Mouse (Mus musculus) monocyte, adult 5-6 weeks (primary cell): ENCODE results near the gene Fkbp8. TPM values are rescaled to one million over a fixed set of nuclear protein-coding genes. Genes with fewer than 3 reads are reported as not detected.
A peak's percentile ranks its signal among the peaks of the same experiment; 100 is the strongest.

Experiments used
- ATAC-seq: fragments of 153-309, 156-312 bp; replicated peaks from 2 replicates; pipeline ENCODE4 v1.8.0; 2017; ENCODE audit warnings: mild to moderate bottlenecking; ENCODE audit not compliant: low TSS enrichment, insufficient number of reproducible peaks, severe bottlenecking, poor library complexity, low FRiP score
- total RNA-seq: library from RNA; stranded (forward); fragments of 200-1000, 200-491, 200-594 nt; gene quantifications from 3 replicates; pipeline ENCODE4 v1.2.3, GENCODE M21; 2017

The Fkbp8 gene
- total RNA-seq, 1 experiment from 2014 or later = 174 TPM

- ATAC-seq = peak; percentile 12; the same call in 1 of the 2 replicates
These were observed 18.9 kb downstream of the Fkbp8 start for GRCm38 (mm10) chr8:70546412-70546811.

DNA sequence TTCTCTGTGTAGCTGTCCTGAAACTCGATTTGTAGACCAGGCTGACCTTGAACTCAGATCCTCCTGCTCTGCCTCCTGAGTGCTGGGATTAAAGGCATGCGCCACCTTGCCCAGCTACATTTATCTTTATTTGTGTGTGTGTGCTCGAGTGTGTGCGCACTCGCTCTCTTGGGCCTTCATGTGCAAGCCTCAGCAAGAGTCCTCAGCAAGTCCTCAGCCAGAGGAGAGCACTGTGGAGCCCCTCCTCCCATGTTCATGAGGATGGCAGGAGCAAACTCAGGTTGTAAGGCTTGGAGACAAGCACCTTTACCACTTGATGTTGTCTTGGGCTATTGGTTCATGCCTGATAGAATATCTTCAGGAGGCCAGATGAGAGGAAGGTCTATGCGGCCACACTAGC lies 20.2 kb downstream of the Fkbp8 start:
- no peak for ATAC-seq

DNA sequence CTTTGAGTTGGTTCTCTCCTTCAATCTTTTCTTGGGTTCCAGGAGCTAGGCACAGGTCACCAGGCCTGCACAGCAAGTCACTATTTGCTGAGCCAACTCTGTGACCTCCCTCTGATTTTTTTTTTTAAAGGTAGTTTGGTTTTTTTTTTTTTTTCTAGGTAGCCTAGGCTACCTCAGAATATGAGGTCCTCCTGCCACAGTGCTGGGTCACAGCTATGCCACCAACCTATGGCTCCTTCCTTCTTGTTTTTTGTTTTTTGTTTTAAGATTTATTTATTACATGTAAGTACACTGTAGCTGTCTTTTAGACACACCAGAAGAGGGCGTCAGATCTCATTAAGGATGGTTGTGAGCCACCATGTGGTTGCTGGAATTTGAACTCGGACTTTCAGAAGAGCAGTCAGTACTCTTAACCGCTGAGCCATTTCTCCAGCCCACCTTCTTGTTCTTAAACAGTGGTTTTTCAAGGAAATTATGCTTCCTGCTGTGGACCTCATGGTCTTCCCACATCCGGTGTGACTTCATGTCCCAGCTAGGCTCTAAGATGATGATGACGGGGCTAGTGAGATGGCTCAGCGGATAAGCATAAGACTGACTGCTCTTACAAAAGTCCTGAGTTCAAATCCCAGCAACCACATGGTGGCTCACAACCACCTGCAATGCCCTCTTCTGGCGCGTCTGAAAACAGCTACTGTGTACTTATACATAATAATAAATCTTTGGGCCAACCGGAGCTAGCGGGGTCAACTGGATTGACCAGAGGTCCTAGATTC lies 22.1 kb downstream of the Fkbp8 start:
- ATAC-seq = no peak

DNA sequence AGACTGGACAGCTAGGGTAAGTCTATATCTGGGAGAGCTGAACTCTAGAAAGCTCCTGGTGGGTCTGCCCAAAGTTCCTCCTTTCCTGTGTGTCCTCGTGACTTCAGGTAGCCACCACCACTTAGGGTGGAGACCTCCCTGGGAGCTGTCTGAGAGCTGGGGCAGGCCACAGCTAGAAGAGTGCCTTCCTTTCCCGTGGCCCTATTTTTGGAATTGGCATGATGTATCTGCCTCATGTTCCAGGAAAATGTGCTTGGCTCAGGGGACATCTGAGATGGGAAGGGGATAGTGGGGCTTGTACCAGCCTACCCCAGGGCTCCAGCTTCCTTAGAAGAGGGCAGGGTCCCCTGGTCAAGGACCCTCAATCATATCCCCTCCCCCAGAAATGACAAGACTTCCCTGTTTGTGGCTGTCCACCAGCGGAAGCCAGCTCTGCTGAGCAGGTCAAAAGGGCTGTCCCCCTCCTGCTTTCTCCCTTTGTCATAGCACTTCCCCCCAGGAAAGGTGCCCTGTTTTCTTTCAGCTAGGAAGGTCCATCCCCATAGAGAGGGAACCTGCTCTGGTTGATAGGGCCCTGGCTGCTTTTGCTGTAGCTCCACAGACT lies 24.1 kb downstream of the Fkbp8 start:
- no peak for ATAC-seq

DNA sequence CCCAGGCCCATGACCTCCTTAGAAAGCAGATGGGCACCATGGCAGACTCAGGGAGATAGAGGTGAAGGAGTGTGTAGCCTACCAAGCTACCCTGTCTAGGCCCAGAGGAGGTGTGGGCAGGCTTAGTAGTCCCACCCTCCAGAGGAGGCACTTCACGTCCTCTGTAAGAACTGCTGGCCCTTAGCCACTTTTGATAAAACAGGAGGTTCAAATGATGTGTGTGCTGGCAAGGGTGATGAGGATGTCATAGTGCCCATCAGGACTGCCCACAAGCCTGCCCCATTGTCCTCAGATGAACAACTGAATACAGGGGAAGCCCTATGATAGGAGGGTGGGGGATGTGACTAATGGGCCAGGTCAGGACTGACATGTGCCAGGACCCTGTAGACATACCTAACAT lies 25.3 kb downstream of the Fkbp8 start:
- ATAC-seq = no peak

DNA sequence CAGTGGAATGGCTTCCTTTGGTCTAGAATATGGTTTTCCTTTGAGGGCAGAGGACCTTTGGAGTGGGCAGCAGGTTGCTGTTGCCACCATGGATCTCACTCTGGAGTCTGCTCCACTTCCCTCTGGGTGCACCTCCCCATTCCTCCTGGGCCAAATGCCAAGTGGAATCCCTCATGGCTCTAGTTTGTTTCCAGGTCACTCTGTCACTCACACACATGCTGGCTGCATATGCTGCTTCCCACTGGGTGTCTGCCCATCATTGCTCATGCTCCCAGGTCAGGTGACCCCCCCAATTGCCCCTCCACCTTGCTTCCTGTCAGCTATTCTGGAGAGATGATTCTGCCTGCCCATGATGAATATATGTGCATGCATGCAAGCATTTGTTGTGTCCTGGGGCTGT lies 26.2 kb downstream of the Fkbp8 start:
- ATAC-seq = no peak

DNA sequence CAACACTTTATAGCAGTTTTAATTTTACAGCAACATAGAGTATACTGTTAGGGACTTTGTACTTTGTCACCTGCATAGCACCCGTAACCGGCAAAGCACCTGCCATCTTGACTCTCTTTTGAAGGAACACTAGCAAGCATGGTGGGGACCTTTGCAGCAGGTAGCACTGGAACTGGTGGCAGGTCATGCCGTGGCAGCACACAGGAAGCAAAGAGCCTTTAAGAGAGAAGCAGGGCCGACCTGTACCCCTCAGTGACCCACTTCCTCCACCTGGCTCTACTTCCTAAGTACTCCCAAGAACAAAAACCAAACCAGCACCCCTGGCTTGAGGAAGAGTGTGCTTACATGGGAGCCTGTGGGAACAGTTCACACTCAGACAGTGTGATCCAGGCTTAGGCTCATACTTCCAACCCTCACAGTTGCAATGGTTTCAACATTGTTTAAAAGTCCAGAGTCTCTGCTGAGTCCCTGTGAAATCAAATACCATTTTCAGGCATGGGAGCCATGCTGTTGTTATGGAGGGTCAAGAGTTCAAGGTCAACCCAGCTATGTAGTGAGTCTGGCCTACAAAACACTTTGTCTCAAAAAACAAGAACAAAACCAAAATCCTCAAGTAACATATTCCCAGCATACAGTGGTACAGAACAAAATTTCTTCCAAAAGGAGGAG lies 27.7 kb downstream of the Fkbp8 start:
- ATAC-seq = no peak

GRCm38 (mm10) chr8:70558334-70558733 lies 30.8 kb downstream of the Fkbp8 start:
- ATAC-seq = no peak

DNA sequence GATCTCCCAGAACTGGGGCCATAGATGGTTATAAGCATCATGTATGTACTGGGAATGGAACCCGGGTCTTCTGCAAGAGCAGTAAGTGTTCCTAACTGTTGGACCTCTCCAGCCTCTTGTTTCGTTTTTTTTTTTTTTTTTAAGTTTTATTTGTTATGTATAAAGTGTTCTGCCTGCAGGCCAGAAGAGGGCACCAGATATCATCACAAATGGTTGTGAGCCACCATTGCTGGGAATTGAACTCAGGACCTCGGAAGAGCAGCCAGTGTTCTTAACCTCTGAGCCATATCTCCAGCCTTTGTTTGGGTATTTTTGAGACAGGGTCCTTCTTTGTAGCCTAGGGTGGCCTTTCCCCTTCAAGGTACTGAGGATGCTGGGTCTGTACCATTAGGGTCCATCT lies 31.5 kb downstream of the Fkbp8 start:
- no peak for ATAC-seq

- ATAC-seq = peak; percentile 56
These were observed 32.6 kb downstream of the Fkbp8 start for GRCm38 (mm10) chr8:70560096-70560495.

DNA sequence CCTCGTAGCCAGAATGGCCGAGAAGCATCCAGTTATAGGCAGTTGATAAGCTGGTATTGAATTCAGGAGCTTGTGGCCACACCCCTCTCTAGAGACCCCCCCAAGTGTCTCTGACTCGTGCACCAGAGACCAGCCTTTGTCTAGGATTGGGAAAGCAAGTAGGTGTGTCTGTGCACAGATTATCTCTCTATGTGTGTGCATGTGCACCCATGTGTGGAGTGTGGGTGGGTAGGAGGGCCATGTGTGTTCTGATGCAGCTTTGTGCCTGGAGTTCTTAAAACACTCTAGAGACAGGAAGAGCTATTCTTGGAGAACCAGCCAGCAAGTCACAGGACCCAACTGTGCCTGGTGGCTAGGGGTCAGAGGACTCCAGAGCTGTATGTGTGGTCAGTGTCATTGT lies 33.0 kb downstream of the Fkbp8 start:
- no peak for ATAC-seq

DNA sequence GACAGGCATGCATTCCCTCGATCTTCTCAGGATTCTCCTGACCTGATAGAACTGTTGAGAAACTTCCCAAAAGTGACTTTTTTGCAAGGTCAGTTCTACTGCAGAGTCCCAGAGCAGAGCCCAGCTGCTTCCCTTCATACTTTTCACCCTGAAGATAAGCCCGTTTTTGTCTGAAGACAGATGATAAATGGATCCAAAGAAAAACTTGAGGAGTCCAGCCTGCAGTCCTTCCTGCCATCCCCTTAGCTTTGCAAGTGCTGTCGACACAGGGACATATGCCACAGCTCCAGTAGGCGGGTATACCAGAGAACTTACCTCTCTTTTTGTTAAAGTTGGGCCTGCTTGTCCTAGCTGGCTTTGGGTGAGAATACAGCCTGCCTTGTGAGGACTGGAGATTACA lies 33.8 kb downstream of the Fkbp8 start:
- no peak for ATAC-seq

- 0 out of 2 replicates have a peak, but pooled peaks have one; percentile 19 for ATAC-seq
These were observed 34.4 kb downstream of the Fkbp8 start for GRCm38 (mm10) chr8:70561809-70562535.

DNA sequence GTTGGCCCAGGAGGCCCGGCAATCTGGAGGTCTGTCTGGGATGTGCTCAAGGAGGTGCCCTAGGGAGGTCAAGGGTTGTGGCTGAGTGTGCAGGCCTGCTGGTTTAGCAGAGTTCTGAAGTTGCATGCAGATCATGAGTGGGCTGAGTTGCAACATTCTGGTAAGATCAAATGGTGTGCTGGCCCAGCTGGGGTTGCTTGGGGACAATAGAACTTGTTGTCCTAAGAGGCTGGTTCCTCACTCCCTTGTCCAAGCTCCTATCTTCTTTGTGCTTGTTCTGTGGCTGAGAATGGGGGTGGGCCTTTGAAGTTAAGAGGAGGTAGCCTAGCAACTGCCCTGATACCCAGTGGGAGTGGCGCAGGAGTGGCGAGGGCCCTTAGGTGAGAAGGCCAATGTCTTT lies 35.3 kb downstream of the Fkbp8 start:
- ATAC-seq = no peak

DNA sequence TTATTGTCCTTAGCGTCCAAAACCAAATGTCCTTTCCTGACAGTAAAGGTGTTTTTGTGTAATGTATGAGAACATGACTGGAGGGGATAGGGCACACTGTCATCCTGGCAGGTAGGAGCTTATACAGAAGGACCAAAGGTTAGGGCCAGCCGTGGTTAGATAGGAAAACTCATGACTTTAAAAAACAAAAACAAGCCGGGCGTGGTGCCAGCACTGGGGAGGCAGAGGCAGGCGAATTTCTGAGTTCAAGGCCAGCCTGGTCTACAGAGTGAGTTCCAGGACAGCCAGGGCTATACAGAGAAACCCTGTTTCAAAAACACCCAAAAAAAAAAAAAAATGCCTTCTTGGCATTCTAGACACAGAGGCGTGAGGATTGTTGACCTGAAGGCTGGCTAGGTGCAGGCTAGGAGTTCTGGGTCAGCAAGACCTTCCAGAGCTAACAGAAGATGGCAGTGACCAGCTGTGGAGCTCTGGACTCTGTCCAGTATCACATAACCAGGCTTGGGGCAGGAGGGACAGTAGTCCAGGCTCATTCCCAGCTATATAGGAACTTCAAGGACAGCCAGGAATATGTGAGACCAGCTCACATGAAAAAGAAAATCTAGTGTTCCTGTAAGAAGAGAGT lies 36.4 kb downstream of the Fkbp8 start:
- ATAC-seq = no peak

- no peak for ATAC-seq
These were observed 37.2 kb downstream of the Fkbp8 start for GRCm38 (mm10) chr8:70564696-70565235.

DNA sequence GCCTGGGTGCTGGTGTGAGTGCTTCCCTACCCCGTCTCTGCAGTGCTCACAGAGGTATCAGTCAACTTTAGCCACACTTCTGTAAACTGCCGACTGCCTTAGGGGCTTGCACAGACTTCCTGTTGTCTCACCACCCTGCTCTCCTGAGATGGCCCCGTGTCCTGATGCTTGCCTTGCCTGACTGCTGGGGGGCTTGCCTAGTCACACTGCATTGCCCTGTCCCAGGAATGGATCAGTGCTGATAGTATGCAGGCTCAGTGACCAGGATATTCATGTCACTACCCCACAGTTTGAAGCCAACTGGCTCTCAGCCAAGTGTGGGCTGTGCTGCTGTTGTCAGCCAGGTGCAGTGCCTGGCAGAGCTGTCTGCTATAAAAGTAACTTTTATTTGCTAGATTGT lies 38.0 kb downstream of the Fkbp8 start:
- no peak for ATAC-seq

- ATAC-seq = no peak
These were observed 42.8 kb downstream of the Fkbp8 start for GRCm38 (mm10) chr8:70570360-70570759.

DNA sequence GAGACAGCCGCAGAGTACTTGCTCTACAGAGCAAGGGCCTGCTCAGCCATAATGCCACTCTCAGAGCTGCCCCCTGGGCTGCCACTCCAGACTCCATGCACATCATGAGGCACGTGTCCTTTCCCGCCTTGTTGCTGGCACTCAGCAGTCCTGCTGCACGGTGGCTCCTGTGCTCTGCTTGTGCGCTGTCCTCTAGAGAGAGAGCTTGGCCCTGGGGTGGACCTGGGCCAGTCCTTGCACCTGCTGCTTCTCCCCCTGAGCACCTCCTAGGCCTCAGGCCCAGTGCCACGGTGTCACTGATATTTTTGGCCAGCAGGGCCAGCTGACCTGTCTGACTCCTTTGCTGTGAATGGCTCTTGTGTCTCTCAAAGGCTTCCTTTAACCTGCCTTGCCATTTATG lies 43.5 kb downstream of the Fkbp8 start:
- ATAC-seq = no peak
